Mouse (Mus musculus) stomach, postnatal 0 days (tissue): ENCODE data around the gene Klhl35.

ENCODE experiments used
- CTCF ChIP-seq: IDR thresholded peaks from 2 replicates; pipeline ENCODE4 v1.5.1; 2016; ENCODE audit warnings: antibody characterized with exemption, low read depth, mild to moderate bottlenecking, moderate library complexity
- EP300 ChIP-seq: optimal IDR thresholded peaks from 2 replicates; pipeline ENCODE3; 2016; ENCODE audit warnings: antibody characterized with exemption

- TF ChIP-seq CTCF (no peak), EP300 (no peak)
Measured at GRCm38 (mm10) chr7:99432863-99433262, 32.9 kb upstream of the Klhl35 start.
